Comparison of ENCODE assay signal across 7 mouse cellular contexts in the genomic region with DNA sequence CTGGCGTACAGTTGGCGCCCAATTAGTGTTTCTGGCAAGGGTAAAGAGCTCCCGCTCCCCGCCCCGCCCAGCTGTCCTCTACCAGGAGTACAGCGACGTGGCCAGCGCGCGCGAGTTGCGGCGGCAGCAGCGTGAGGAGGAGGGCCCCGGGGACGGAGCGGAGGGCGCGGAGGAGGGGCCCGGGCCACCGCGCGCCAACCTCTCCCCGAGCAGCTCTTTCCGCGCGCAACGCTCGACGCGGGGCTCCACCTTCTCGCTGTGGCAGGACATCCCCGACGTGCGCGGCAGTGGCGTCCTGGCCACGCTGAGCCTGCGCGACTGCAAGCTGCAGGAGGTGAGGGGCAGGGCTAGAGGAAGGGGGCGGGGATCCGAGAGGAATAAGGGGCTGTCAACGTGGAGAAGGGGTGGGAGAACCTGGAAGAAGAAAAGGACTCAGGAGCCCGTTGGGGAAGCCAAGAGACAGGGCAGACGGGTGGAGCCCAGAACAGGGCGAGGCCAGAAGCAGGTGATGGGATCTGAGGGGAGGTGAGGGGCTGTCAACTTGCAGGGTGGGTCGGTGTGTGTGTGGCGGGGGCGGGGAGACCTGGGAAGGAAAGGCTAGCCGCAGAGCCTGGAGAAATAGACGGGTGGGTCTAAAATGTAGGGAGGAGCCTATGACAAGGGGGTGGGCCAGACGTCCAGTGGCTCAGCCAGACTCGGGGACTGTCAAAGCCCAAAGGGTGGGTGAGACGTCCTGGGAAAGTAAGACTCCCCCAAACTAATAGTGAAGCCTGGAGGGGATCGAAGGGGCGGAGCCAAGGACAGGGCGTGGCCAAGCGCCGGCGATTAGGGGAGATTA. TPM values are rescaled to one million over a fixed set of nuclear protein-coding genes. Genes with fewer than 3 reads are reported as not detected.
A peak's percentile ranks its signal among the peaks of the same experiment; 100 is the strongest.
DNase-seq lines count a peak whose midpoint lies in the region; ATAC-seq lines count a peak whose summit lies in the region.

No protein-coding gene starts in this region.

- H3K9me3 ChIP-seq in forebrain, embryonic 10.5 days, result no peaks in the 10 kb centered on the region
- no peaks in the 10 kb centered on the region for H3K9me3 ChIP-seq in intestine, embryonic 14.5 days (ENCODE audit: control insufficient read depth, low read length)

- H3K4me3 ChIP-seq in forebrain, embryonic 10.5 days, result peak overlapping the region; percentile 48
- H3K4me3 ChIP-seq in intestine, embryonic 14.5 days (ENCODE audit: low read depth, low read length), result peak overlapping the region; percentile 38

- peaks cover 86% of the 10 kb centered on the region for H3K27me3 ChIP-seq in forebrain, embryonic 10.5 days (ENCODE audit: poor library complexity, severe bottlenecking)
- H3K27me3 ChIP-seq in intestine, embryonic 14.5 days (replicated peaks; ENCODE audit: control insufficient read depth, insufficient read depth, low read length), result peaks cover 50% of the 10 kb centered on the region

- H3K4me2 ChIP-seq in intestine, embryonic 14.5 days (ENCODE audit: low read length), result peak overlapping the region; percentile 65

- H3K27ac ChIP-seq in forebrain, embryonic 10.5 days, result 0 out of 2 replicates have a peak overlapping the region, but pooled peaks have one; percentile 11
- no peak overlapping the region for H3K27ac ChIP-seq in intestine, embryonic 14.5 days (ENCODE audit: low read depth)

- H3K4me1 ChIP-seq in forebrain, embryonic 10.5 days, result peaks cover 65% of the 10 kb centered on the region
- H3K4me1 ChIP-seq in intestine, embryonic 14.5 days (replicated peaks; ENCODE audit: control insufficient read depth, insufficient read depth, low read length), result peaks cover 37% of the 10 kb centered on the region

- peak; percentile 24 for DNase-seq in thymus, postnatal 4 days
- no peak for DNase-seq in thymus, postnatal 36 days
- no peak for DNase-seq in forebrain, embryonic 10.5 days (ENCODE audit: extremely low spot score, low spot score)
- DNase-seq in intestine, embryonic 14.5 days (ENCODE audit: low spot score), result peak; percentile 81
- peak; percentile 56 to 74 for DNase-seq in lung, postnatal 4 days
- no peak for DNase-seq in yolk sac, embryonic 10.5 days (ENCODE audit: low spot score)
- DNase-seq in spleen, postnatal 14 days (ENCODE audit: low spot score in 2 of 2), result no peak

- peak overlapping the region; percentile 34; the same call in 1 of the 2 replicates for H3K9ac ChIP-seq in intestine, embryonic 14.5 days (ENCODE audit: low read length)

- H3K36me3 ChIP-seq in forebrain, embryonic 10.5 days (replicated peaks), result no peaks in the 10 kb centered on the region
- 0 out of 2 replicates have a peak, but pooled peaks cover 5% of the 10 kb centered on the region for H3K36me3 ChIP-seq in intestine, embryonic 14.5 days (ENCODE audit: control insufficient read depth, insufficient read depth, low read length)

- WGBS in forebrain, embryonic 10.5 days, result 1% methylated on average over 59 of the region's 60 CpGs
- 1% methylated on average over 59 of the region's 60 CpGs for WGBS in intestine, embryonic 14.5 days

- peak; percentile 48 for ATAC-seq in intestine, embryonic 14.5 days (replicated peaks; ENCODE audit: low FRiP score, low TSS enrichment, low read depth)

RNA-seq across cellular contexts. Expression of gene Arhgef19, which starts 8.7 kb away (rescaled TPM):
- polyA plus RNA-seq in forebrain, embryonic 10.5 days (2016; fragmentation: Nextera tagmentation; extraction: Ambion mirVana), result 1.3 and 2.2 TPM in 2 replicates
- polyA plus RNA-seq in intestine, embryonic 14.5 days (2014; fragmentation: Nextera tagmentation; extraction: Ambion mirVana), result 14.2 and 15.8 TPM in 2 replicates

RNA-seq across cellular contexts. Expression of gene Rsg1, which starts 34.2 kb away (rescaled TPM):
- 7.3 and 7.8 TPM in 2 replicates for polyA plus RNA-seq in forebrain, embryonic 10.5 days (2016; fragmentation: Nextera tagmentation; extraction: Ambion mirVana)
- 4.6 and 4.9 TPM in 2 replicates for polyA plus RNA-seq in intestine, embryonic 14.5 days (2014; fragmentation: Nextera tagmentation; extraction: Ambion mirVana)

RNA-seq across cellular contexts. Expression of gene Epha2, which starts 53.0 kb away (rescaled TPM):
- 3.3 and 3.7 TPM in 2 replicates for polyA plus RNA-seq in forebrain, embryonic 10.5 days (2016; fragmentation: Nextera tagmentation; extraction: Ambion mirVana)
- 3.4 and 3.5 TPM in 2 replicates for polyA plus RNA-seq in intestine, embryonic 14.5 days (2014; fragmentation: Nextera tagmentation; extraction: Ambion mirVana)

Comparison
In these comparisons a context has a peak if more than half of its experiments do, and no peak if none do; other contexts are left out.
1. DNase-seq: peak in thymus, postnatal 4 days (single experiment), intestine, embryonic 14.5 days (single experiment) and lung, postnatal 4 days (2 of 2); none in thymus, postnatal 36 days (0 of 2), forebrain, embryonic 10.5 days (single experiment), yolk sac, embryonic 10.5 days (single experiment) and spleen, postnatal 14 days (0 of 2).